In genomic region chr11:113611664-113612611, GRCm38 (mm10) we compare ENCODE assay signal across 9 mouse cellular contexts. TPM values are rescaled to one million over a fixed set of nuclear protein-coding genes. Genes with fewer than 3 reads are reported as not detected.
A peak's percentile ranks its signal among the peaks of the same experiment; 100 is the strongest.
DNase-seq lines count a peak whose midpoint lies in the region; ATAC-seq lines count a peak whose summit lies in the region.
"Had no signal": no experiment of that assay in that cellular context is flagged by ENCODE, and none has a peak within 500 bp of the region (broad histone marks: within the 10 kb centered on the region; RNA-seq: fewer than 3 reads in every experiment).

No protein-coding gene starts in this region.

- intact Hi-C loops in left cerebral cortex, postnatal 36 days (cut with DNase I) = loop anchor here (10.0 kb wide), 1 partner anchor 97 kb away; no protein-coding TSS in a partner anchor

- H3K4me3 ChIP-seq in forebrain, embryonic 15.5 days = no peak overlapping the region
- H3K4me3 ChIP-seq in hindbrain, embryonic 16.5 days (ENCODE audit: low read length) = no peak overlapping the region

- H3K4me2 ChIP-seq in forebrain, embryonic 15.5 days (replicated peaks) = no peak overlapping the region; the same call in 1 of the 2 replicates
- H3K4me2 ChIP-seq in hindbrain, embryonic 16.5 days (ENCODE audit: low read length) = peak overlapping the region; percentile 34; the same call in 1 of the 2 replicates

- H3K4me1 ChIP-seq in forebrain, embryonic 15.5 days = peaks cover 10% of the 10 kb centered on the region
- H3K4me1 ChIP-seq in hindbrain, embryonic 16.5 days (ENCODE audit: control insufficient read depth, insufficient read depth, low read depth, low read length) = peaks cover 5% of the 10 kb centered on the region

- H3K36me3 ChIP-seq in forebrain, embryonic 15.5 days = no peaks in the 10 kb centered on the region
- H3K36me3 ChIP-seq in hindbrain, embryonic 16.5 days (ENCODE audit: control insufficient read depth, insufficient read depth, low read length) = no peaks in the 10 kb centered on the region
- H3K36me3 ChIP-seq: G1E had no signal

- peak; percentile 13 for DNase-seq in cerebellum, adult 9-11 months
- DNase-seq in adrenal gland, postnatal 36 days = peak; percentile 55 to 76
- peak; percentile 48 to 49 for DNase-seq in left cerebral cortex, postnatal 36 days (ENCODE audit: low spot score in 2 of 2)
- peak; percentile 77 for DNase-seq in mesoderm, embryonic 11.5 days (ENCODE audit: low read depth, low spot score)
- peak; percentile 15 to 71 for DNase-seq in spleen, postnatal 10 days (ENCODE audit: low spot score in 2 of 2)

- no peaks in the 10 kb centered on the region for H3K9me3 ChIP-seq in forebrain, embryonic 15.5 days
- no peaks in the 10 kb centered on the region for H3K9me3 ChIP-seq in hindbrain, embryonic 16.5 days (ENCODE audit: control insufficient read depth, low read length)

- ATAC-seq in cerebellum, adult (ENCODE audit: insufficient number of reproducible peaks, low FRiP score, low TSS enrichment) = no peak
- ATAC-seq in forebrain, embryonic 15.5 days (replicated peaks) = peak; percentile 77
- ATAC-seq in hindbrain, embryonic 16.5 days = peak; percentile 88

- H3K9ac ChIP-seq in forebrain, embryonic 15.5 days (replicated peaks) = no peak overlapping the region
- no peak overlapping the region for H3K9ac ChIP-seq in hindbrain, embryonic 16.5 days (ENCODE audit: low read depth, low read length)

- 21% methylated on average over 24 of the region's 24 CpGs for WGBS in forebrain, embryonic 15.5 days
- 11% methylated on average over 24 of the region's 24 CpGs for WGBS in hindbrain, embryonic 16.5 days

- H3K27ac ChIP-seq in forebrain, embryonic 15.5 days (replicated peaks) = peak overlapping the region; percentile 79
- H3K27ac ChIP-seq in hindbrain, embryonic 16.5 days (ENCODE audit: low read depth, low read length) = peak overlapping the region; percentile 76

- H3K27me3 ChIP-seq in forebrain, embryonic 15.5 days = no peaks in the 10 kb centered on the region
- no peaks in the 10 kb centered on the region for H3K27me3 ChIP-seq in hindbrain, embryonic 16.5 days (replicated peaks; ENCODE audit: control insufficient read depth, insufficient read depth, low read length)

RNA-seq across cellular contexts. Expression of gene Sstr2, which starts 7.2 kb away (rescaled TPM):
- 1 to 10 TPM; 1.6 to 3.9 TPM for total RNA-seq in adrenal gland, postnatal 36 days (2021)
- 85.6 and 102 TPM in 2 replicates for polyA plus RNA-seq in forebrain, embryonic 15.5 days (2015; fragmentation: Nextera tagmentation; extraction: Ambion mirVana)
- polyA plus RNA-seq in hindbrain, embryonic 16.5 days (2015; fragmentation: Nextera tagmentation; extraction: Ambion mirVana) = 32.3 and 32.5 TPM in 2 replicates
- total RNA-seq in left cerebral cortex, postnatal 36 days (2021) = 10 to 100 TPM; 30.0 to 35.0 TPM
- polyA plus RNA-seq: G1E had no signal

RNA-seq across cellular contexts. Expression of gene Cog1, which starts 37.0 kb away (rescaled TPM):
- 10 to 100 TPM; 35.4 to 39.5 TPM for total RNA-seq in adrenal gland, postnatal 36 days (2021)
- polyA plus RNA-seq in forebrain, embryonic 15.5 days (2015; fragmentation: Nextera tagmentation; extraction: Ambion mirVana) = 36.9 and 37.6 TPM in 2 replicates
- 35.3 and 38.5 TPM in 2 replicates for polyA plus RNA-seq in hindbrain, embryonic 16.5 days (2015; fragmentation: Nextera tagmentation; extraction: Ambion mirVana)
- total RNA-seq in left cerebral cortex, postnatal 36 days (2021) = 10 to 100 TPM; 42.8 to 47.8 TPM

RNA-seq across cellular contexts. Expression of gene Slc39a11, which starts 37.9 kb away (rescaled TPM):
- 10 to 100 TPM; 27.4 to 27.7 TPM for total RNA-seq in adrenal gland, postnatal 36 days (2021)
- 39.6 and 42.2 TPM in 2 replicates for polyA plus RNA-seq in forebrain, embryonic 15.5 days (2015; fragmentation: Nextera tagmentation; extraction: Ambion mirVana)
- 37.1 and 40.1 TPM in 2 replicates for polyA plus RNA-seq in hindbrain, embryonic 16.5 days (2015; fragmentation: Nextera tagmentation; extraction: Ambion mirVana)
- total RNA-seq in left cerebral cortex, postnatal 36 days (2021) = 10 to 100 TPM; 13.6 to 15.9 TPM

Comparison
In these comparisons a context has a peak if more than half of its experiments do, and no peak if none do; other contexts are left out.
1. DNase-seq: peak in every context shown above with its lines; median percentile 77 in mesoderm, embryonic 11.5 days; 66 in adrenal gland, postnatal 36 days; 48 in left cerebral cortex, postnatal 36 days; 43 in spleen, postnatal 10 days; 13 in cerebellum, adult 9-11 months.
2. RNA of gene Sstr2, which starts 7.2 kb away (total RNA-seq): 30.0 to 35.0 TPM in left cerebral cortex, postnatal 36 days; 1.6 to 3.9 TPM in adrenal gland, postnatal 36 days; every median in the first group is over 4 times any median in the second.